Comparison of ENCODE assay signal across 26 mouse cellular contexts in genomic region chr9:50798368-50798767, GRCm38 (mm10). TPM values are rescaled to one million over a fixed set of nuclear protein-coding genes. Genes with fewer than 3 reads are reported as not detected.
DNase-seq lines count a peak whose midpoint lies in the region; ATAC-seq and TF ChIP-seq lines count a peak whose summit lies in the region.
"Had no signal": no experiment of that assay in that cellular context is flagged by ENCODE, and none has a peak within 500 bp of the region (broad histone marks: within the 10 kb centered on the region; RNA-seq: fewer than 3 reads in every experiment).

No protein-coding gene starts in this region.

- no peaks in the 10 kb centered on the region for H3K27me3 ChIP-seq in hindbrain, embryonic 16.5 days (replicated peaks; ENCODE audit: control insufficient read depth, insufficient read depth, low read length)
- H3K27me3 ChIP-seq: hindbrain, embryonic 13.5 days; intestine, embryonic 15.5 days; kidney, embryonic 15.5 days; liver, embryonic 13.5 days had no signal

- 88% methylated on average over 5 of the region's 5 CpGs for WGBS in hindbrain, embryonic 16.5 days

- H3K4me3 ChIP-seq in hindbrain, embryonic 16.5 days (ENCODE audit: low read length), result no peak overlapping the region
- no peak overlapping the region for H3K4me3 ChIP-seq in gastrocnemius, adult 2 months
- H3K4me3 ChIP-seq: embryonic facial prominence, embryonic 10.5 days; hindbrain, embryonic 13.5 days; intestine, embryonic 15.5 days; kidney, embryonic 15.5 days; left cerebral cortex, adult 2 months; limb, embryonic 10.5 days; liver, embryonic 13.5 days had no signal

- no peak overlapping the region for H3K9ac ChIP-seq in hindbrain, embryonic 16.5 days (ENCODE audit: low read depth, low read length)
- H3K9ac ChIP-seq: hindbrain, embryonic 13.5 days; intestine, embryonic 15.5 days; kidney, embryonic 15.5 days; liver, embryonic 13.5 days had no signal

- TF ChIP-seq CTCF in brain, embryonic 14.5 days (IDR thresholded peaks at IDR 0.05; ENCODE audit: borderline replicate concordance, extremely low read depth, insufficient read depth, insufficient read length), result no peak
- no peak for TF ChIP-seq CTCF in gastrocnemius, adult 2 months (IDR thresholded peaks at IDR 0.05)

- DNase-seq in 416B (ENCODE audit: low read depth) (peak; percentile 68), adipocyte (ENCODE audit: low spot score) (peak; percentile 66)
- peak; percentile 52 for DNase-seq in brain, embryonic 14.5 days (ENCODE audit: low read depth)
- DNase-seq in lung, postnatal 10 days, result peak; percentile 56
- no peak for DNase-seq in ovary, adult 18-20 months (ENCODE audit: low spot score)
- no peak for DNase-seq in gastrocnemius, adult 2 months
- DNase-seq: cerebellum, adult 2 months; cerebellum, postnatal 36 days; heart, postnatal 10 days; kidney, postnatal 4 days; layer of hippocampus, adult 9-11 months; liver, embryonic 13.5 days; retina, postnatal 1 day had no signal

- no peak for ATAC-seq in hindbrain, embryonic 16.5 days
- ATAC-seq: activated CD4-positive, CD25-positive, alpha-beta regulatory T cell, adult 4 months; intestine, embryonic 15.5 days had no signal

- no peak overlapping the region for H3K4me2 ChIP-seq in hindbrain, embryonic 16.5 days (ENCODE audit: low read length)
- H3K4me2 ChIP-seq: heart, embryonic 11.5 days; hindbrain, embryonic 13.5 days; intestine, embryonic 15.5 days; kidney, embryonic 15.5 days; liver, embryonic 13.5 days; midbrain, embryonic 11.5 days had no signal

- no peaks in the 10 kb centered on the region for H3K4me1 ChIP-seq in hindbrain, embryonic 16.5 days (ENCODE audit: control insufficient read depth, insufficient read depth, low read depth, low read length)
- H3K4me1 ChIP-seq: embryonic facial prominence, embryonic 10.5 days; hindbrain, embryonic 13.5 days; intestine, embryonic 15.5 days; kidney, embryonic 15.5 days; limb, embryonic 10.5 days had no signal

- no peak for TF ChIP-seq POLR2A in brain, embryonic 14.5 days (IDR thresholded peaks at IDR 0.05; ENCODE audit: borderline replicate concordance, extremely low read depth, insufficient read depth, insufficient read length, poor library complexity, severe bottlenecking)

- H3K9me3 ChIP-seq in hindbrain, embryonic 16.5 days (ENCODE audit: control insufficient read depth, low read length), result no peaks in the 10 kb centered on the region
- H3K9me3 ChIP-seq: embryonic facial prominence, embryonic 10.5 days; hindbrain, embryonic 13.5 days; intestine, embryonic 15.5 days; kidney, embryonic 15.5 days; limb, embryonic 10.5 days; liver, embryonic 13.5 days had no signal

- H3K27ac ChIP-seq in hindbrain, embryonic 16.5 days (ENCODE audit: low read depth, low read length), result no peak overlapping the region
- no peak overlapping the region for H3K27ac ChIP-seq in gastrocnemius, adult 2 months
- H3K27ac ChIP-seq: embryonic facial prominence, embryonic 10.5 days; hindbrain, embryonic 13.5 days; intestine, embryonic 15.5 days; kidney, embryonic 15.5 days; left cerebral cortex, adult 2 months; limb, embryonic 10.5 days; liver, embryonic 13.5 days; macrophage; stomach, postnatal 0 days had no signal

- H3K36me3 ChIP-seq in hindbrain, embryonic 16.5 days (ENCODE audit: control insufficient read depth, insufficient read depth, low read length), result peaks cover 5% of the 10 kb centered on the region

- intact Hi-C loops in gastrocnemius, adult 2 months (cut with DNase I), result no loop called here

RNA-seq across cellular contexts. Expression of gene 1110032A03Rik, which starts 23.0 kb away (rescaled TPM):
- polyA plus RNA-seq in brain, embryonic 14.5 days (2012; rRNA removed), result 46.5 and 50.1 TPM in 2 replicates
- polyA plus RNA-seq in hindbrain, embryonic 16.5 days (2015; fragmentation: Nextera tagmentation; extraction: Ambion mirVana), result 57.7 and 61.7 TPM in 2 replicates
- 10 to 100 TPM; 10.4 to 11.2 TPM for total RNA-seq in gastrocnemius, adult 2 months (2021)

RNA-seq across cellular contexts. Expression of gene Alg9, which starts 23.5 kb away (rescaled TPM):
- 52.4 and 53.9 TPM in 2 replicates for polyA plus RNA-seq in brain, embryonic 14.5 days (2012; rRNA removed)
- polyA plus RNA-seq in hindbrain, embryonic 16.5 days (2015; fragmentation: Nextera tagmentation; extraction: Ambion mirVana), result 57.9 and 65.7 TPM in 2 replicates
- 10 to 100 TPM in 1 of 2 experiments, 1 to 10 TPM in 1; 7.8 to 11.2 TPM for total RNA-seq in gastrocnemius, adult 2 months (2021)

RNA-seq across cellular contexts. Expression of gene Fdxacb1, which starts 30.3 kb away (rescaled TPM):
- 8.0 and 8.3 TPM in 2 replicates for polyA plus RNA-seq in brain, embryonic 14.5 days (2012; rRNA removed)
- polyA plus RNA-seq in hindbrain, embryonic 16.5 days (2015; fragmentation: Nextera tagmentation; extraction: Ambion mirVana), result 10.7 and 11.1 TPM in 2 replicates
- total RNA-seq in gastrocnemius, adult 2 months (2021), result 1 to 10 TPM; 3.4 to 3.9 TPM

RNA-seq across cellular contexts. Expression of gene Hspb2, which starts 46.2 kb away (rescaled TPM):
- polyA plus RNA-seq in brain, embryonic 14.5 days (2012; rRNA removed), result 1.3 and 1.8 TPM in 2 replicates
- polyA plus RNA-seq in hindbrain, embryonic 16.5 days (2015; fragmentation: Nextera tagmentation; extraction: Ambion mirVana), result 1.1 and 5.2 TPM in 2 replicates
- 100 to 1,000 TPM; 123 to 143 TPM for total RNA-seq in gastrocnemius, adult 2 months (2021)
- polyA plus RNA-seq: forebrain, embryonic 11.5 days; limb, embryonic 10.5 days; macrophage had no signal

RNA-seq across cellular contexts. Expression of gene Ppp2r1b, which starts 46.7 kb away (rescaled TPM):
- 32.2 and 38.5 TPM in 2 replicates for polyA plus RNA-seq in brain, embryonic 14.5 days (2012; rRNA removed)
- polyA plus RNA-seq in hindbrain, embryonic 16.5 days (2015; fragmentation: Nextera tagmentation; extraction: Ambion mirVana), result 41.1 and 48.1 TPM in 2 replicates
- 1 to 10 TPM; 5.9 to 7.6 TPM for total RNA-seq in gastrocnemius, adult 2 months (2021)

Comparison
In these comparisons a context has a peak if more than half of its experiments do, and no peak if none do; other contexts are left out.
1. DNase-seq: peak in 416B (single experiment), adipocyte (single experiment), brain, embryonic 14.5 days (single experiment) and lung, postnatal 10 days (single experiment); none in ovary, adult 18-20 months (single experiment) and gastrocnemius, adult 2 months (single experiment).